Mouse (Mus musculus) C2C12 (cell line): ENCODE results near the gene Tmed8. TPM values are rescaled to one million over a fixed set of nuclear protein-coding genes. Genes with fewer than 3 reads are reported as not detected.
"Not testable (repeated sequence)": the region's sequence is repeated elsewhere in the genome, so short reads cannot be mapped to it uniquely, and the experiment has no call there.

Source experiments
- H3K27me3 ChIP-seq: one replicate; pipeline ENCODE4 v1.6.1; 2011; ENCODE audit not compliant: control insufficient read depth, insufficient read depth, insufficient read length
- H3K36me3 ChIP-seq: one replicate; pipeline ENCODE4 v1.6.1; 2011; ENCODE audit not compliant: control insufficient read depth, insufficient read depth
- H3K4me3 ChIP-seq: one replicate; pipeline ENCODE4 v1.5.1; 2011; ENCODE audit warnings: mild to moderate bottlenecking, control low read depth; ENCODE audit not compliant: poor library complexity, insufficient read depth, severe bottlenecking
- H3K79me2 ChIP-seq: one replicate; pipeline ENCODE4 v1.6.1; 2011; ENCODE audit not compliant: control insufficient read depth, insufficient read depth
- H3K79me3 ChIP-seq: one replicate; pipeline ENCODE4 v1.6.1; 2011; ENCODE audit warnings: low read depth, control low read depth
- H3ac ChIP-seq: one replicate; pipeline ENCODE3; 2011; ENCODE audit warnings: low read depth; ENCODE audit not compliant: control insufficient read depth, insufficient read length
- CEBPB ChIP-seq: IDR thresholded peaks from one replicate; pipeline ENCODE4 v1.6.1; 2011; ENCODE audit warnings: low read depth, mild to moderate bottlenecking, control low read depth, moderate library complexity
- CTCF ChIP-seq: IDR thresholded peaks from one replicate; pipeline ENCODE4 v1.5.1; 2011; ENCODE audit not compliant: control insufficient read depth, insufficient read depth, insufficient read length
- FOSL1 ChIP-seq: IDR thresholded peaks from one replicate; pipeline ENCODE4 v1.8.0; 2011; ENCODE audit warnings: mild to moderate bottlenecking, low read length; ENCODE audit not compliant: poor library complexity, insufficient read depth, severe bottlenecking
- MAX ChIP-seq: IDR thresholded peaks from one replicate; pipeline ENCODE4 v1.6.1; 2011; ENCODE audit warnings: mild to moderate bottlenecking, control low read depth
- MYOD1 ChIP-seq: IDR thresholded peaks from one replicate; pipeline ENCODE4 v1.6.1; 2011; ENCODE audit warnings: low read depth; ENCODE audit not compliant: control insufficient read depth, insufficient read length
- MYOG ChIP-seq: IDR thresholded peaks from one replicate; pipeline ENCODE4 v1.6.1; 2011; ENCODE audit not compliant: control insufficient read depth, insufficient read length; ENCODE audit errors: extremely low read depth
- USF1 ChIP-seq: IDR thresholded peaks from one replicate; pipeline ENCODE4 v1.6.1; 2011; ENCODE audit warnings: low read depth, mild to moderate bottlenecking, control low read depth, moderate library complexity
- polyA plus RNA-seq: library from polyadenylated mRNA; unstranded; fragments of >200 nt; fragmentation: generic; extraction: Trizol; gene quantifications from one replicate; pipeline ENCODE4 v1.2.1, GENCODE M21; 2012; ENCODE audit warnings: missing spikeins

Tmed8 gene
- polyA plus RNA-seq, 1 experiment = 2.6 TPM

DNA sequence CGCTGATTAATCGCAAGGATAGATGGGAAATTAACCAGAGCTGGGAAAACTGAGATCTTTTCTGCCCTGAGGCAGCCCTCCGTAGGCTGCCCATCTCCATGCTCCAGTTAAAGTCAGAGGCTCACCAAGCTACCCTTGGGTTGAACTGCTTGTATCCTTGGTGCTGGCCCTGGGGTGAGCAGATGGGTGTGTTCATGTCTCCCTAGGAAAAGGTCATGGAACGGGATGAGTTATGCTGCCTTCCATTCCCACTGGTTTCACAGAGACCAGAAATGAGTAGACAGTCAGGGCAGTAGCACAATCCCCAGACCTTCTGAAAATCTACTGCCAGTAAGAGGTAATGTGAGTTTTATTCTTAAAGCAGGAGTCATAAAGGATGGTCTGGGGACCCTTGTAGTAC is 22.6 kb downstream of the Tmed8 start:
- H3K79me2 ChIP-seq = no peaks in the 10 kb centered on the region
- no peaks in the 10 kb centered on the region for H3K79me3 ChIP-seq
- no peak overlapping the region for H3ac ChIP-seq
- no peaks in the 10 kb centered on the region for H3K27me3 ChIP-seq
- peaks cover 7% of the 10 kb centered on the region for H3K36me3 ChIP-seq
- TF ChIP-seq CTCF = no peak
- no peak for TF ChIP-seq CEBPB
- H3K4me3 ChIP-seq = no peak overlapping the region

DNA sequence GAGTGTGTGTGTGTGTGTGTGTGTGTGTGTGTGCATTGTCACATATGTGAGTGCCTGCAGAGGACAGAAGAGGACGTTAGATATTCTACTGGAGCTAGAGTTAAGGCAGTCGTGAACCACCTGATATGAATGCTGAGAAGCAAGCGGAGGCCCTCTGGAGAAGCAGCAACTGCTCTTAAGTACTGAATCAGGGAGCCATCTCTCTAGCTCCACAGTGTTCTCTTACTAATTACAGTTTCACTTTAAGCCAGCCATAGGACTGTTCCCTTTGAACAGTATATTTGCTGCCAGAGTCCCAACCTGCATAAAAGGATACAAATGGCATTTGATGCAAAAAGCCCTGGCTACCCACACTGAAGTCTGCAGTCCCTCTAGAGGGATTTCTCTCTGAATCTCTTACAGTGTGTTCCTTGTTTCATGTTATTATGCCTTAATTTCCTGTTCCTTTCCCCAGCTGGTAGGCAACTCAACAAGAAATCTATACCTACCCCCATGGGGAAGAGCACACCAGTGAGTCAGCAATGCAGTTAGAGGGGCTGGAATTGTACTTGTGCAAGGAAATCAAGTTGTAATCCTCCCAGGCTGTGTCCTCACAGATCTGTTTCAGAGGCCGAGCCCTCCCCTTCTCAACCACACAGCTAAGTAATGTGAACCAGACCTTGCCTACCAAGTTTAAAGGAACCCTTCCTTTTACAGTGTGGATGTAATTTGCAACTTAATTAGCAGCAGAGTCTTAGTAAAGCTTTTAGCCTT is 24.9 kb downstream of the Tmed8 start:
- no peaks in the 10 kb centered on the region for H3K27me3 ChIP-seq
- no peak overlapping the region for H3ac ChIP-seq
- no peak for TF ChIP-seq MAX
- no peak for TF ChIP-seq CTCF
- TF ChIP-seq CEBPB = no peak
- no peak for TF ChIP-seq MYOD1
- no peak for TF ChIP-seq USF1
- no peak for TF ChIP-seq MYOG

DNA sequence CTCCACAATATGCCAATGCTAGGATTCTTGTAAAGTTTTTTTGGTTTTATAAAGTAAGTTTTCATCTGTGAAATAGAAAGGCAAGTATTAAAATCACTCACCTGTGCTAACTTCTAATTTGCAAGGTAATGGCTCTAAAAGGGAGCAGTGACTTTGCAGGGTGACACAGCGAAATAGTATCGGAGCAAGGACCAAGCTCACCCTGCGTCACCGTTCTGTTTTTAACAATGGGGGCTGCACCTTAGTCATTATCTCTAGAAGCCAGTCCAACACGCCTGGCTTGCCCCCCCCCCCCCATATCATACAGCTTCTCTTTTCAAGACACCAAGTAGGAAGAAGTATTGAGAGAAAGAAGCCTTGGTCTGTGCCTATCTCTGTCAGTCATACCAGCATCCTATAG is 39.4 kb downstream of the Tmed8 start:
- H3K79me3 ChIP-seq = no peaks in the 10 kb centered on the region
- H3K27me3 ChIP-seq = no peaks in the 10 kb centered on the region
- TF ChIP-seq CTCF (no peak), USF1 (no peak), FOSL1 (no peak), MAX (no peak)
- H3K79me2 ChIP-seq = no peaks in the 10 kb centered on the region
- H3ac ChIP-seq = no peak overlapping the region
- H3K36me3 ChIP-seq = no peaks in the 10 kb centered on the region
- H3K4me3 ChIP-seq = no peak overlapping the region

More for the DNA sequence above, 24.9 kb downstream of the Tmed8 start:
- no peaks in the 10 kb centered on the region for H3K79me3 ChIP-seq
- H3K36me3 ChIP-seq = peaks cover 6% of the 10 kb centered on the region
- no peaks in the 10 kb centered on the region for H3K79me2 ChIP-seq
- no peak overlapping the region for H3K4me3 ChIP-seq

DNA sequence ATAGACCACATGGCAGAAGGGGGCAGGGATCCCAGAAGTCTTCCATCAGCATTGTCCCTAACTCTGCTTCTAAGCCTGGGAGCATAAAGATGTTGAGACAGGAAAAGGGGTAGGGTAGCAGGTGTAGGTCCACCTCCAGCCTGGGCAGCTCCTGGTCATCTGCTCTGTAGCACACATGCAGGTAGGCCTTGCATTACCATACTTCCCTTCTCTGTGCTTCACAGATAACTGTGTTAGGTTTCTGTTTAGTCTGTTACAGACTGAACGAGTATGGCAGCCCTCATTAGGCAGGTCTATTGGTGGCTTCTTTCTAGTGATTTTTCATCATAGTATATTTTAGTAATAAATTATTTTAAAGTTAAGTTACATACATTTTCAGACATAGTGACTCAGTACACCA is 39.9 kb downstream of the Tmed8 start:
- Histone ChIP-seq H3K36me3 (no peaks in the 10 kb centered on the region), H3K4me3 (no peak overlapping the region), H3K27me3 (no peaks in the 10 kb centered on the region), H3ac (no peak overlapping the region), H3K79me2 (no peaks in the 10 kb centered on the region), H3K79me3 (no peaks in the 10 kb centered on the region)
- no peak for TF ChIP-seq MYOD1
- TF ChIP-seq FOSL1 = no peak
- no peak for TF ChIP-seq CEBPB
- TF ChIP-seq MAX = no peak
- TF ChIP-seq CTCF = no peak
- no peak for TF ChIP-seq MYOG
- TF ChIP-seq USF1 = no peak

DNA sequence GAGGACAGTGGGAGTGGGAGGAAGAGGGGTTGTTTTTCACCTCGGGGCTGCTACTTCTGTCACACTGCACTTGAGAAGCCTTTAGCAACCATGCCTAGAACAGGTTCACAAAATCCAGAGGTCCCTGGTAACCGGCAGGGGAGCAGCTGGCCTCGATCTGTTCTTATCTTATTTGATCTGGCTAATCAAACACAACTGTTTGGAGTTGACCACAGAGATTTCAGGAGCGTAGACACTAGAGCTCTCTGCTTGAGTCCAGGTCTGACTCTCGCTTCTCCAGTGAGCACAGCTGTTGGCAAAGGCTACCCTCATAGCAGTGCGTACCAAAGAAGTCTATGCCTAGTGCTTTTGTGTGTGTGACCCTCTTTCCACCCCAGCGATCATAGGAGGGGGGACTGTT is 42.2 kb downstream of the Tmed8 start:
- TF ChIP-seq MYOG (no peak), MYOD1 (no peak), FOSL1 (no peak), MAX (no peak), USF1 (no peak), CEBPB (no peak)
- Histone ChIP-seq H3K4me3 (no peak overlapping the region), H3ac (no peak overlapping the region), H3K27me3 (no peaks in the 10 kb centered on the region), H3K79me2 (no peaks in the 10 kb centered on the region), H3K79me3 (no peaks in the 10 kb centered on the region), H3K36me3 (no peaks in the 10 kb centered on the region)

DNA sequence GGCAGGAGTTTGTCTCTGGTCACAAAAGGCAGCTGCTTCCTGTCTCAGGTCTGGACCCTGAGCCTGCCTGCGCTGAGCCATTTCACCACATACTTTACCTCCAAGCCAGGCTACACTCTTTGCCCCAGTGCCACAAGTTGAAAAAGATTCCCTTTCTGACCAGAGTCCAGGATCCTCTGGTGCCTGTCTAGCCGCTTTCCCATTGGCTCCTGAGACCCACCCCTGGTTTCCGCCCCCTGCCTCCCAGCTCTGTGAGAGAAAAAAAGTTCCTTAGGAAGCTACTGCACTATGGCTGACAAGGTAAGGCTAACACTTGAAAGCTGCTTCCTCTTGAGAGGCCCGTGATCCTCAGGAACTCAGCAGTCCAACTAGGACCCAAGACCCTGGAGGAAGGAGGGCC is 42.9 kb downstream of the Tmed8 start:
- Histone ChIP-seq H3K36me3 (no peaks in the 10 kb centered on the region), H3K27me3 (no peaks in the 10 kb centered on the region)
- TF ChIP-seq FOSL1 (no peak), MYOD1 (no peak), MAX (no peak), MYOG (no peak), CEBPB (no peak), CTCF (no peak), USF1 (no peak)

DNA sequence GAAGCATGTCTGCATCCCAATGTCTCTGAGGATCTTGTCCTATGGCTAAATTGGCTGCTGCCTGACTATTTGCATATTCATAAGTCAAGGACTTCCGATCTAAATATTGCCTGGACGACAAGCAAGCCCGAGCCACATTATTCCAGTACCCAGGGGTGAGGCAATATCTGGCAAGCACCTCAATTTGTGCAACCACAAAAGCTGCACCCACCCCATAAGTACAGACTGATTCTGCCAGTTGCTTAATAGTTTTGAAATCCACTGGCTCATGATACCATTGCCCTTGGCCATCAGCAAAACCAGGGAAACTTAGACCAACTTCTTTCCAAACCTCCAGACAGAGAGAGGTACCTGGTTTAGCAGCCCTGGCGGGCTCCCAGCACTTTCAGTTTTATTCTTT is 45.8 kb downstream of the Tmed8 start:
- not testable (repeated sequence) for H3K79me3 ChIP-seq, H3K79me2 ChIP-seq, H3K36me3 ChIP-seq, H3K4me3 ChIP-seq, H3K27me3 ChIP-seq, H3ac ChIP-seq

More for the DNA sequence above, 42.9 kb downstream of the Tmed8 start:
- no peak overlapping the region for H3K4me3 ChIP-seq
- no peaks in the 10 kb centered on the region for H3K79me2 ChIP-seq
- H3ac ChIP-seq = no peak overlapping the region
- no peaks in the 10 kb centered on the region for H3K79me3 ChIP-seq
